Mouse (Mus musculus) left cerebral cortex, postnatal 4 days (tissue): ENCODE measurements at regions not wholly inside any gene's neighbourhood (a gene's known extent, or its start where the extent isn't known, plus 50 kb on each side); places are given as distances from the start of the nearest gene placed in this dataset.
A peak's percentile ranks its signal among the peaks of the same experiment; 100 is the strongest.
"Not testable (repeated sequence)": the region's sequence is repeated elsewhere in the genome, so short reads cannot be mapped to it uniquely, and the experiment has no call there.

Source experiments
- DNase-seq: peaks from one replicate; pipeline ENCODE4 v3.0.0-alpha.2; 2022
- intact Hi-C: fragments of 180-260 bp; cut with DNase I; formaldehyde crosslinking; loops from one replicate; pipeline ENCODE4 v1.15.1; 2025

DNA sequence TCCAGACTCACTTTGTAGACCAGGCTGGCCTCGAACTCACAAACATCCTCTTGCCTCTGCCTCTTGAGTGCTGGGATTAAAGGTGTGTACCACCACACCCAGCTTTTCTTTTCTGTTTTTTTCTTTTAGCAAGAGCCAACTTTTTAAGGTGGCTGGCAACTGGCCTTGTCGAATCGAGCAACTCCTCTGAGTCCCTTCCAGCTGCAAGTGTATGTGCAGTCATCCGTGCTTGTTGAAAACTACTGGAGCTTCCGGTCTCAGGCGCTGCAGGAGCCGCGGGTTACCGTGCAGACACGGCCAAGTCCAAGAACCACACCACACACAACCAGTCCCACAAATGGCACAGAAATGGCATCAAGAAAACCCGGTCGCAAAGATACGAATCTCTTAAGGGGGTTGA, 537.4 kb downstream of the Zfp704 start:
- intact Hi-C loops: loop anchor here (10.0 kb wide), 1 partner anchor 392 kb away; no protein-coding TSS in a partner anchor
- not testable (repeated sequence) for DNase-seq

GRCm38 (mm10) chr3:9067048-9067447, 542.8 kb downstream of the Zfp704 start:
- intact Hi-C loops: loop anchor here (5.0 kb wide), 1 partner anchor 95 kb away; no protein-coding TSS in a partner anchor
- peak; percentile 86 for DNase-seq

DNA sequence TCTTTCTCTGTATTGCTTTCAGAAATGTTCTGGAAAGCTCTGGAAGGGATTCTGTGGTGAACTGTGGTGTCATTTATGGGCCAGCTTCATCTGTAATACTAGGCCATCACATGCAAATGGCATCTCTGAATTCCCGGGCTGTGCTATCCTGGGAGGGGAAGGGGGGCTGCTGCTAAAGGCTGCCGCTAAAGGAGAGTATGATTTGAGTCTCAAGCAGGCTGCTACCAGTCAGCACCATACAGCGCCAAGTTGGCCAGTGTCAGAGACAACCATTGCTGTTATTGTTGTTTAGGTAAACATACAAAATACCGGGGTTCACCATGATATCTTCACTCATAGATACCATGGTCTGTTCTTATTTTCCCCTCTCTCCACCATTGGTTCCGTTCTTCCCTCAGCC, 543.5 kb downstream of the Zfp704 start:
- no peak for DNase-seq
- intact Hi-C loops: loop anchor here (5.0 kb wide), 1 partner anchor 94 kb away; no protein-coding TSS in a partner anchor

DNA sequence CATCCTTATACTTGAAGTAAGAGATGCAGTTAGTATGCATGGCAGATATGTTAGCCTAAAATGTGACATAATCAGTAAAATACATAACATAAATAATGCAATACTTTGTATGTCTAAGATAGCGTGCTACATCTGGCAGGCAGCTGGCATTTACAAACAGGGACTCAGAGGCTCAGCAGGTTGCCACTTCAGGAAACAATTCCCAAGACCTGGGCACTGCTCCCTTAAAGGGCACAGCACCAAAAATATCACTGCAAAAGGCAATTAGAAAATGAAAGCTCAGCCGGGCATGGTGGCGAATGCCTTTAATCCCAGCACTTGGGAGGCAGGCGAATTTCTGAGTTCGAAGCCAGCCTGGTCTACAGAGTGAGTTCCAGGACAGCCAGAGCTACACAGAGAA, 544.0 kb downstream of the Zfp704 start:
- intact Hi-C loops: loop anchor here (5.0 kb wide), 1 partner anchor 94 kb away; no protein-coding TSS in a partner anchor
- no peak for DNase-seq

GRCm38 (mm10) chr3:9064266-9065031, 545.4 kb downstream of the Zfp704 start:
- DNase-seq: peak; percentile 69
- intact Hi-C loops: loop anchor here (5.0 kb wide), 1 partner anchor 92 kb away; no protein-coding TSS in a partner anchor

GRCm38 (mm10) chr3:9063662-9064061, 546.2 kb downstream of the Zfp704 start:
- no peak for DNase-seq
- intact Hi-C loops: no loop called here

- no peak for DNase-seq
Observed at GRCm38 (mm10) chr3:9061396-9061795, 548.5 kb downstream of the Zfp704 start.

GRCm38 (mm10) chr3:9057703-9058102, 552.2 kb downstream of the Zfp704 start:
- DNase-seq, intact Hi-C loops: not testable (repeated sequence)

More at GRCm38 (mm10) chr3:9061396-9061795, 548.5 kb downstream of the Zfp704 start:
- intact Hi-C loops: no loop called here

- DNase-seq: no peak
- intact Hi-C loops: no loop called here
Observed at GRCm38 (mm10) chr3:9056846-9057245, 553.0 kb downstream of the Zfp704 start.

GRCm38 (mm10) chr3:9055780-9056179, 554.1 kb downstream of the Zfp704 start:
- no peak for DNase-seq
- intact Hi-C loops: no loop called here
